8 mouse cellular contexts compared by ENCODE assay signal in genomic region chr15:7812872-7813530, GRCm38 (mm10). TPM values are rescaled to one million over a fixed set of nuclear protein-coding genes. Genes with fewer than 3 reads are reported as not detected.
DNase-seq lines count a peak whose midpoint lies in the region; ATAC-seq lines count a peak whose summit lies in the region.

No protein-coding gene starts in this region.

- H3K27me3 ChIP-seq in hindbrain, embryonic 10.5 days (ENCODE audit: insufficient read depth, poor library complexity, severe bottlenecking), result peaks cover 100% of the 10 kb centered on the region

- peak; percentile 59 to 68 for DNase-seq in adrenal gland, adult 18-20 months (ENCODE audit: low spot score in 2 of 2)
- DNase-seq in cerebellum, adult 9-10 months, result peak; percentile 53
- DNase-seq in hindbrain, embryonic 10.5 days (ENCODE audit: low spot score), result peak; percentile 84
- DNase-seq in layer of hippocampus, postnatal 36 days, result peak; percentile 73 to 82
- DNase-seq in lung, postnatal 36 days, result peak; percentile 72
- DNase-seq in right cerebral cortex, postnatal 25 days, result peak; percentile 78
- DNase-seq in MN1 (ENCODE audit: low spot score), result no peak

- H3K9me3 ChIP-seq in hindbrain, embryonic 10.5 days, result no peaks in the 10 kb centered on the region

- WGBS in hindbrain, embryonic 10.5 days, result under 1% methylated on average over 41 of the region's 41 CpGs

- H3K4me3 ChIP-seq in hindbrain, embryonic 10.5 days, result peak overlapping the region; percentile 62

- peak overlapping the region; percentile 18; the same call in 1 of the 2 replicates for H3K27ac ChIP-seq in hindbrain, embryonic 10.5 days

- peaks cover 59% of the 10 kb centered on the region for H3K4me1 ChIP-seq in hindbrain, embryonic 10.5 days (replicated peaks)

- H3K36me3 ChIP-seq in hindbrain, embryonic 10.5 days, result no peaks in the 10 kb centered on the region

- ATAC-seq in frontal cortex, adult (ENCODE audit: low TSS enrichment), result peak; percentile 75

RNA-seq across cellular contexts. Expression of gene Gdnf, which starts 2.4 kb away (rescaled TPM):
- total RNA-seq in adrenal gland, adult 18-20 months (2021), result under 1 TPM; 0.22 to 0.43 TPM
- polyA plus RNA-seq in hindbrain, embryonic 10.5 days (2016; fragmentation: Nextera tagmentation; extraction: Ambion mirVana), result 0.66 and 0.78 TPM in 2 replicates
- total RNA-seq in layer of hippocampus, postnatal 36 days (2021), result under 1 TPM in 1 of 2 experiments, not detected in 1; 0.12 TPM
